Mouse (Mus musculus) liver, postnatal 0 days (tissue): ENCODE data around the gene Cdk10. TPM values are rescaled to one million over a fixed set of nuclear protein-coding genes. Genes with fewer than 3 reads are reported as not detected.
A peak's percentile ranks its signal among the peaks of the same experiment; 100 is the strongest.

Experiments
- ATAC-seq: fragments of 200-750 bp; cut with Nextera tagmentation; 2 replicates; pipeline ENCODE4 v1.8.0; 2017; ENCODE audit warnings: mild to moderate bottlenecking, moderate library complexity
- DNase-seq: peaks from one replicate; pipeline ENCODE4 v3.0.0-alpha.2; 2016
- H3K27ac ChIP-seq: fragments of 300-500 bp; sonication (generic); 2 replicates; pipeline ENCODE4 v1.5.1; 2014; ENCODE audit warnings: antibody characterized with exemption, moderate library complexity, mild to moderate bottlenecking, low read depth
- H3K27me3 ChIP-seq: fragments of 300-500 bp; sonication (generic); 2 replicates; pipeline ENCODE4 v1.6.1; 2014; ENCODE audit warnings: low read length, control low read depth, mixed read lengths; ENCODE audit not compliant: insufficient read depth
- H3K36me3 ChIP-seq: fragments of 300-500 bp; sonication (generic); replicated peaks from 2 replicates; pipeline ENCODE4 v1.6.1; 2014; ENCODE audit warnings: mild to moderate bottlenecking, control low read depth, low read length, moderate library complexity, mixed read lengths; ENCODE audit not compliant: insufficient read depth
- H3K4me1 ChIP-seq: fragments of 300-500 bp; sonication (generic); 2 replicates; pipeline ENCODE4 v1.6.1; 2014; ENCODE audit warnings: antibody characterized with exemption, mild to moderate bottlenecking, control low read depth; ENCODE audit not compliant: insufficient read depth
- H3K4me2 ChIP-seq: fragments of 300-500 bp; sonication (generic); 2 replicates; pipeline ENCODE4 v1.6.1; 2014; ENCODE audit warnings: low read depth, mild to moderate bottlenecking, low read length, moderate library complexity, mixed read lengths
- H3K4me3 ChIP-seq: fragments of 300-500 bp; sonication (generic); 2 replicates; pipeline ENCODE4 v1.5.1; 2014; ENCODE audit warnings: low read depth, low read length
- H3K9ac ChIP-seq: fragments of 300-500 bp; sonication (generic); replicated peaks from 2 replicates; pipeline ENCODE4 v1.6.1; 2014; ENCODE audit warnings: mild to moderate bottlenecking, moderate library complexity
- H3K9me3 ChIP-seq: fragments of 300-500 bp; sonication (generic); 2 replicates; pipeline ENCODE4 v1.6.1; 2016; ENCODE audit warnings: mild to moderate bottlenecking, control low read depth, low read length, mixed read lengths
- CTCF ChIP-seq: sonication (generic); IDR thresholded peaks from 2 replicates; pipeline ENCODE4 v1.5.1; 2016; ENCODE audit warnings: antibody characterized with exemption, low read depth
- EP300 ChIP-seq: IDR thresholded peaks from 2 replicates; pipeline ENCODE4 v1.6.1; 2016; ENCODE audit warnings: antibody characterized with exemption, low read depth, mild to moderate bottlenecking
- WGBS: fragments of 180-500 bp; shearing (Covaris S2); extraction: QIAGEN DNeasy Blood & Tissue Kit; methylation state at CpG from one replicate; pipeline ENCODE4 v1.1.7; 2014; ENCODE audit not compliant: insufficient replicate concordance; 5-methylcytosine and 5-hydroxymethylcytosine counted together
- polyA plus RNA-seq: library from polyadenylated mRNA; unstranded; fragments of >200 nt; fragmentation: Nextera tagmentation; extraction: Ambion mirVana; gene quantifications from 2 replicates; pipeline ENCODE4 v1.2.1, GENCODE M21; 2015

Cdk10 gene
- polyA plus RNA-seq, 1 experiment from 2014 or later: 8.7 TPM

GRCm38 (mm10) chr8:123248596-123248995 is 24.0 kb downstream of the Cdk10 start:
- Histone ChIP-seq H3K27me3 (no peaks in the 10 kb centered on the region), H3K27ac (no peak overlapping the region), H3K9ac (no peak overlapping the region), H3K4me1 (peaks cover 16% of the 10 kb centered on the region), H3K36me3 (peaks cover 40% of the 10 kb centered on the region), H3K9me3 (no peaks in the 10 kb centered on the region), H3K4me2 (no peak overlapping the region), H3K4me3 (no peak overlapping the region)
- no peak for TF ChIP-seq EP300
- TF ChIP-seq CTCF: no peak
- DNase-seq (no peak), ATAC-seq (no peak)
- WGBS: 65% methylated on average over 8 of the region's 8 CpGs

GRCm38 (mm10) chr8:123250940-123251339 is 26.3 kb downstream of the Cdk10 start:
- Histone ChIP-seq H3K27me3 (no peaks in the 10 kb centered on the region), H3K4me2 (no peak overlapping the region), H3K4me3 (no peak overlapping the region), H3K9me3 (no peaks in the 10 kb centered on the region), H3K36me3 (peaks cover 36% of the 10 kb centered on the region), H3K4me1 (peaks cover 14% of the 10 kb centered on the region), H3K27ac (no peak overlapping the region), H3K9ac (no peak overlapping the region)
- TF ChIP-seq EP300 (no peak), CTCF (no peak)
- DNase-seq (no peak), ATAC-seq (no peak)
- 88% methylated on average over 5 of the region's 5 CpGs for WGBS

- no peak for DNase-seq
Observed at GRCm38 (mm10) chr8:123252925-123253324, 28.3 kb downstream of the Cdk10 start.

GRCm38 (mm10) chr8:123253451-123254098 is 28.9 kb downstream of the Cdk10 start:
- peak overlapping the region; percentile 77 for H3K4me2 ChIP-seq
- no peak for TF ChIP-seq CTCF
- TF ChIP-seq EP300: no peak
- no peak for DNase-seq
- H3K4me1 ChIP-seq: peaks cover 18% of the 10 kb centered on the region
- peaks cover 36% of the 10 kb centered on the region for H3K36me3 ChIP-seq
- peak overlapping the region; percentile 90 for H3K4me3 ChIP-seq
- peak; percentile 16 for ATAC-seq
- under 1% methylated on average over 36 of the region's 40 CpGs for WGBS
- peak overlapping the region; percentile 92 for H3K27ac ChIP-seq
- H3K27me3 ChIP-seq: no peaks in the 10 kb centered on the region
- H3K9ac ChIP-seq: peak overlapping the region; percentile 93
- H3K9me3 ChIP-seq: no peaks in the 10 kb centered on the region

More at GRCm38 (mm10) chr8:123252925-123253324, 28.3 kb downstream of the Cdk10 start:
- Histone ChIP-seq H3K27me3 (no peaks in the 10 kb centered on the region), H3K27ac (no peak overlapping the region), H3K4me3 (peak overlapping the region; percentile 90), H3K36me3 (peaks cover 38% of the 10 kb centered on the region), H3K9me3 (no peaks in the 10 kb centered on the region), H3K4me2 (peak overlapping the region; percentile 77), H3K4me1 (peaks cover 18% of the 10 kb centered on the region), H3K9ac (peak overlapping the region; percentile 93; the same call in 1 of the 2 replicates)
- TF ChIP-seq CTCF (no peak), EP300 (no peak)
- no peak for ATAC-seq
- 52% methylated on average over 4 of the region's 4 CpGs for WGBS

GRCm38 (mm10) chr8:123254099-123254885 is 29.6 kb downstream of the Cdk10 start, which contains the start of the genes Zfp276 and Vps9d1:
Gene Zfp276, plus strand, starts transcription at chr8:123254195.
Gene Vps9d1, minus strand, starts transcription at chr8:123254348.
- peak within 1 kb of the TSS; percentile 93 for H3K9ac ChIP-seq
- 3% methylated on average over 93 of the region's 99 CpGs for WGBS
- peak; percentile 92 for DNase-seq

GRCm38 (mm10) chr8:123255170-123255569 is 30.5 kb downstream of the Cdk10 start:
- H3K4me3 ChIP-seq: peak overlapping the region; percentile 90
- peak overlapping the region; percentile 92 for H3K27ac ChIP-seq
- peak overlapping the region; percentile 93 for H3K9ac ChIP-seq
- H3K27me3 ChIP-seq: no peaks in the 10 kb centered on the region
- H3K9me3 ChIP-seq: no peaks in the 10 kb centered on the region
- H3K4me1 ChIP-seq: peaks cover 18% of the 10 kb centered on the region
- TF ChIP-seq CTCF: peak; percentile 44
- no peak for TF ChIP-seq EP300
- ATAC-seq: no peak
- H3K36me3 ChIP-seq: peaks cover 44% of the 10 kb centered on the region
- WGBS: 62% methylated on average over 6 of the region's 6 CpGs
- peak overlapping the region; percentile 77 for H3K4me2 ChIP-seq
- no peak for DNase-seq

More at GRCm38 (mm10) chr8:123254099-123254885, 29.6 kb downstream of the Cdk10 start, which contains the start of the genes Zfp276 and Vps9d1:
- H3K4me3 ChIP-seq: peak within 1 kb of the TSS; percentile 90
- no peaks in the 10 kb centered on the region for H3K27me3 ChIP-seq
- H3K27ac ChIP-seq: peak within 1 kb of the TSS; percentile 92
- ATAC-seq: peak; percentile 97
- peaks cover 36% of the 10 kb centered on the region for H3K36me3 ChIP-seq
- H3K4me1 ChIP-seq: peaks cover 18% of the 10 kb centered on the region
- TF ChIP-seq EP300 (no peak), CTCF (peak; percentile 9; the same call in 1 of the 2 replicates)
- peak within 1 kb of the TSS; percentile 77 for H3K4me2 ChIP-seq
- no peaks in the 10 kb centered on the region for H3K9me3 ChIP-seq
